Mouse (Mus musculus) CH12.LX (cell line): ENCODE measurements around the gene Spen.

Experiments used
- BHLHE40 ChIP-seq: IDR thresholded peaks from 2 replicates; pipeline ENCODE4 v1.6.1; 2011; ENCODE audit warnings: mild to moderate bottlenecking, low read depth, low read length, improper control_type of control experiment
- CHD1 ChIP-seq: IDR thresholded peaks from 2 replicates; pipeline ENCODE4 v1.6.1; 2012; ENCODE audit warnings: low read depth, low read length, improper control_type of control experiment, inconsistent platforms
- CTCF ChIP-seq, 2 experiments: IDR thresholded peaks in 1 of 2; conservative IDR thresholded peaks in 1 of 2; 2 replicates each; pipeline ENCODE4 v1.5.1; 2011 to 2012; ENCODE audit warnings: low read depth in 2 of 2, low read length in 2 of 2, improper control_type of control experiment in 1 of 2, inconsistent platforms in 1 of 2, mild to moderate bottlenecking in 1 of 2, moderate library complexity in 1 of 2
- EP300 ChIP-seq: IDR thresholded peaks from 2 replicates; pipeline ENCODE4 v1.6.1; 2011; ENCODE audit warnings: low read length, improper control_type of control experiment
- JUND ChIP-seq: conservative IDR thresholded peaks from 2 replicates; pipeline ENCODE4 v1.6.1; 2011; ENCODE audit warnings: low read depth, low read length, improper control_type of control experiment
- MAX ChIP-seq: IDR thresholded peaks from 2 replicates; pipeline ENCODE4 v1.6.1; 2011; ENCODE audit warnings: low read length, improper control_type of control experiment
- MYC ChIP-seq: IDR thresholded peaks from 2 replicates; pipeline ENCODE4 v1.6.1; 2011; ENCODE audit warnings: low read depth, mild to moderate bottlenecking, improper control_type of control experiment, low read length
- NRF1 ChIP-seq: IDR thresholded peaks from 2 replicates; pipeline ENCODE4 v1.6.1; 2014; ENCODE audit warnings: low read depth, mild to moderate bottlenecking, inconsistent platforms, low read length, improper control_type of control experiment, moderate library complexity
- POLR2A ChIP-seq: IDR thresholded peaks from 2 replicates; pipeline ENCODE4 v1.6.1; 2011; ENCODE audit warnings: low read depth, mild to moderate bottlenecking, improper control_type of control experiment, low read length
- POLR2AphosphoS2 ChIP-seq: IDR thresholded peaks from 2 replicates; pipeline ENCODE4 v1.6.1; 2011; ENCODE audit warnings: low read depth, low read length, improper control_type of control experiment
- SIN3A ChIP-seq: IDR thresholded peaks from 2 replicates; pipeline ENCODE4 v1.6.1; 2012; ENCODE audit warnings: low read length, improper control_type of control experiment, inconsistent platforms
- TCF12 ChIP-seq: IDR thresholded peaks from 2 replicates; pipeline ENCODE4 v1.6.1; 2014; ENCODE audit warnings: low read depth, mild to moderate bottlenecking, inconsistent platforms, low read length, improper control_type of control experiment
- ZKSCAN1 ChIP-seq: IDR thresholded peaks from 2 replicates; pipeline ENCODE4 v1.6.1; 2012; ENCODE audit warnings: low read depth, inconsistent platforms, low read length, improper control_type of control experiment, borderline replicate concordance

DNA sequence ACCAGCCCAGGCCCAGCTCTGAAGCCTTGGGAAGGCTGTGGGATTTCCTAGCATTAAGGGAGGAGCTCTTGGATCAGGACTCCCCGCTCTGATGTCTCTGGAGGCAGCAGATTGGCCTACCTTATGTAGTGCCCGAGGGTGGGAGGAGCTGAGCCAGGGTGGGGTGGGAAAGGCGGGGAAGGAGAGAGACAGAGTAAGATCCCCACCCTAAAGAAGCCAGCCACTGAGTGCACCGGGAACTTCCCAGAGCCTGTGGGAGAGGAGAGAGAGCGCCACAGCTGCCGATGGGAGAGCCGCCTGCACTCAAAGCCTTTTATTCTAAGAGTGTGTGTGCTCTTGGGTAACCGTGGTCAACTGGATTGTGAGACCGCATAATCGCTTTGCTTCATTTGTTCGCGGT, 77.3 kb downstream of the Spen start:
- TF ChIP-seq EP300 (no peak), BHLHE40 (no peak), POLR2AphosphoS2 (no peak), TCF12 (no peak), JUND (no peak), NRF1 (no peak), SIN3A (no peak), MAX (no peak), CTCF (conservative IDR thresholded peaks at IDR 0.05 in 1 of 2, IDR thresholded peaks at IDR 0.05 in 1 of 2; ENCODE audit: low read depth in 2 of 2, low read length in 2 of 2) (no peak), ZKSCAN1 (no peak), POLR2A (no peak), MYC (no peak), CHD1 (no peak)
